Mouse (Mus musculus) ES-E14 (cell line): ENCODE measurements around the gene Rnf8. TPM values are rescaled to one million over a fixed set of nuclear protein-coding genes. Genes with fewer than 3 reads are reported as not detected.

ENCODE experiments used
- DNase-seq: peaks from one replicate; pipeline ENCODE4 v3.0.0-alpha.2; 2013; ENCODE audit warnings: low read depth, low spot score
- H3K27ac ChIP-seq: 2 replicates; pipeline ENCODE4 v1.5.1; 2012; ENCODE audit warnings: low read depth, mild to moderate bottlenecking, low read length, moderate library complexity, mixed read lengths; ENCODE audit not compliant: poor library complexity, insufficient read depth, severe bottlenecking
- H3K36me3 ChIP-seq: 2 replicates; pipeline ENCODE4 v1.6.1; 2012; ENCODE audit warnings: mild to moderate bottlenecking, low read length, moderate library complexity, mixed read lengths; ENCODE audit not compliant: control insufficient read depth, poor library complexity, insufficient read depth, severe bottlenecking
- H3K4me1 ChIP-seq, 2 experiments: fragments of 150-350 bp in 1 of 2; sonication (generic) in 1 of 2; 2 replicates each; pipeline ENCODE4 v1.6.1; 2012; ENCODE audit warnings: low read length in 2 of 2, mild to moderate bottlenecking in 1 of 2, mixed read lengths in 1 of 2; ENCODE audit not compliant: control insufficient read depth in 2 of 2, insufficient read depth in 2 of 2, poor library complexity in 1 of 2
- H3K4me3 ChIP-seq, 2 experiments: fragments of 150-350 bp in 1 of 2; sonication (generic) in 1 of 2; 2 replicates each; pipeline ENCODE4 v1.5.1; 2012; ENCODE audit warnings: low read length in 2 of 2, low read depth in 1 of 2, mild to moderate bottlenecking in 1 of 2, mixed read lengths in 1 of 2; ENCODE audit not compliant: insufficient read depth in 1 of 2, poor library complexity in 1 of 2, severe bottlenecking in 1 of 2
- H3K9ac ChIP-seq: 2 replicates; pipeline ENCODE4 v1.6.1; 2012; ENCODE audit warnings: low read depth, mild to moderate bottlenecking, low read length, mixed read lengths; ENCODE audit not compliant: poor library complexity, insufficient read depth, severe bottlenecking
- H3K9me3 ChIP-seq: fragments of 150-350 bp; sonication (generic); 2 replicates; pipeline ENCODE4 v1.6.1; 2012; ENCODE audit warnings: low read depth, mild to moderate bottlenecking, low read length; ENCODE audit not compliant: control insufficient read depth, insufficient read depth
- CHD2 ChIP-seq: IDR thresholded peaks from 2 replicates; pipeline ENCODE4 v1.6.1; 2014; ENCODE audit warnings: mild to moderate bottlenecking, low read depth, low read length, inconsistent platforms
- HCFC1 ChIP-seq: IDR thresholded peaks from 2 replicates; pipeline ENCODE4 v1.6.1; 2012; ENCODE audit warnings: low read length, inconsistent platforms, borderline replicate concordance; ENCODE audit not compliant: insufficient read depth
- MAFK ChIP-seq: IDR thresholded peaks from 2 replicates; pipeline ENCODE4 v1.6.1; 2014; ENCODE audit warnings: mild to moderate bottlenecking, low read depth, low read length, inconsistent platforms; ENCODE audit not compliant: insufficient read depth
- ZNF384 ChIP-seq: IDR thresholded peaks from 2 replicates; pipeline ENCODE4 v1.6.1; 2012; ENCODE audit warnings: low read depth, low read length, inconsistent platforms
- in situ Hi-C, 2 experiments: fragments of 600-800 bp; cut with MboI; formaldehyde crosslinking; loops; one replicate each; pipeline ENCODE4 v1.15.1; 2025; ENCODE audit warnings: low sequenced_read_pairs in 2 of 2, inconsistent platforms in 1 of 2; ENCODE audit not compliant: unreplicated experiment in 2 of 2
- total RNA-seq: library from RNA; depleted of rRNA; stranded (reverse); fragments of 300-350 nt; gene quantifications from 2 replicates; pipeline ENCODE4 v1.2.3, GENCODE M21; 2012; rRNA removed

The Rnf8 gene
- total RNA-seq, 1 experiment = 30.0 TPM

GRCm38 (mm10) chr17:29693571-29693970 is 79.0 kb downstream of the Rnf8 start:
- H3K36me3 ChIP-seq = peaks cover 59% of the 10 kb centered on the region
- no peak overlapping the region for H3K4me3 ChIP-seq
- in situ Hi-C loops = no loop called here
- H3K4me1 ChIP-seq = 0 out of 4 replicates have a peak, but pooled peaks cover 0 to 2% of the 10 kb centered on the region in 2 experiments
- no peaks in the 10 kb centered on the region for H3K9me3 ChIP-seq
- H3K27ac ChIP-seq = no peak overlapping the region
- H3K9ac ChIP-seq = no peak overlapping the region
- no peak for TF ChIP-seq CHD2
- no peak for TF ChIP-seq HCFC1
- DNase-seq = no peak

DNA sequence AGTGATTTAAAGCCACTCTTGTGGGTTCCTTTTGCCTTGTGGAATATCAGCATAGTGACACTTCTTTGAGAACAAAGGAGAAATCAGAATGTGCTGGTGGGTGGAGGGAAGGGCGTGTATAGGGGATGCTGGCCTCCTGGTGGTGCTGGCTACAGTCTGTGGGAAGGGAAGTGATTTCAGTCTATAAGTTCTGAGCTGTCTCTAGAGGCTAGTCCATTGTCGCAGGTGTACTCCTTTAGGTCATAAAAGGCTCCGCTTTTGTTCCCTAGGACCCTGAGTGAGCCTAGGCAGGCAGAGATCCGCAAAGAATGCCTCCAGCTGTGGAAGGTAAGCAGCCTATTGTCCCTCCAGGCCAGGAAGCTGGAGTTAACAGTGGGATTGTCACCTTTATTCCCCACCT is 79.9 kb downstream of the Rnf8 start:
- Histone ChIP-seq H3K4me1 (0 out of 4 replicates have a peak, but pooled peaks cover 0 to 2% of the 10 kb centered on the region in 2 experiments), H3K27ac (no peak overlapping the region), H3K4me3 (no peak overlapping the region), H3K36me3 (peaks cover 64% of the 10 kb centered on the region), H3K9me3 (no peaks in the 10 kb centered on the region), H3K9ac (no peak overlapping the region)
- in situ Hi-C loops = no loop called here
- no peak for DNase-seq
- no peak for TF ChIP-seq MAFK
- no peak for TF ChIP-seq CHD2
- TF ChIP-seq ZNF384 = no peak
- TF ChIP-seq HCFC1 = no peak

Other genes starting within 250 kb of the Rnf8 start
- 75.3 and 82.0 TPM in 2 replicates for gene Pim1, start 124.0 kb upstream of the Rnf8 start, total RNA-seq
- 18.3 TPM in 2 replicates for gene Gm17657, start 65.2 kb upstream of the Rnf8 start, total RNA-seq
- gene Tbc1d22b, start 65.0 kb upstream of the Rnf8 start, total RNA-seq = 8.3 and 8.6 TPM in 2 replicates
- 0.31 and 0.53 TPM in 2 replicates for gene Tmem217, start 62.4 kb upstream of the Rnf8 start, total RNA-seq
- 8.6 and 10.2 TPM in 2 replicates for gene Gm28043, start 86 bp downstream of the Rnf8 start, total RNA-seq
- 130 and 183 TPM in 2 replicates for gene Cmtr1, start 45.8 kb downstream of the Rnf8 start, total RNA-seq
- gene Ccdc167, start 102.3 kb downstream of the Rnf8 start, total RNA-seq = 13.4 and 19.2 TPM in 2 replicates